Mouse (Mus musculus): Measurements from ENCODE around the gene Gba2. TPM values are rescaled to one million over a fixed set of nuclear protein-coding genes. Genes with fewer than 3 reads are reported as not detected.
"Not testable (repeated sequence)": the region's sequence is repeated elsewhere in the genome, so short reads cannot be mapped to it uniquely, and the experiment has no call there.

Gene Gba2
- total RNA-seq, 2 experiments from 2014 or later: 23.5 to 28.1 TPM

DNA sequence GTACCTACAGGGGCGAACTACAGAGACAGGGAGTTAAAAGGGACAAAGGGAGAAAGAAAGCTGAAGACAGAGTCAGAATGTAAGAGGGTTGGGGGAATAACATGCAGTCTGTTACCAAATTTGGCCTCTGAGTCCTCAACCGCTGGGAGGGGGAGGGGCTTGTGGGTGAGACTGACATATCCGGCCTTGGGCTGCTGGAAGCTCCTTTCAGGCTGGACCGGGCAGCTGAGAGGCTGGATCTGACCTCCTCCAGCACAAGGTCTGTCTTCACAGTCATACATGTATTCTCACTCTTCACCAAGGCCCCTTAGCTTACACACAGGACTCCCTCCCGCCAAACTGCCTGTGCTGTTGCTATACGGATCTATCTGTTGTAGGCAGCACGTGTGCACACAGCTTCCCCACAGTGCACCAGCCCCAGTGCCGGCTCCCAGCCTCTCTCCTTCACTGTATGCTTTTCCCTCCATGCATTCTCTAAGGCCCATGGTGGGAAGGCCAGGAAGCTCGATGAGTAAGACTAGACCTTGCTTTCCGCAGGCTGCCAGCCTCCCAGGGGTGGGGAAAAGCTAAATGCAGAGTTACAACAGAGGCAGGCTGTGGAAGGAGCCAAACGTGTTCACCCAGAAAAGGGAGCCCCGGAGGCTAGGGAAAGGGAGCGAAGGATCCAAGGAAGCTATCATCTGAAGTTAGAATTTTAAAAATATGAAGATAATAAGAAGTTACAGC lies 19.9 kb downstream of the Gba2 start:
- no peak for ATAC-seq (replicated peaks; ENCODE audit: low FRiP score, poor library complexity, severe bottlenecking)

DNA sequence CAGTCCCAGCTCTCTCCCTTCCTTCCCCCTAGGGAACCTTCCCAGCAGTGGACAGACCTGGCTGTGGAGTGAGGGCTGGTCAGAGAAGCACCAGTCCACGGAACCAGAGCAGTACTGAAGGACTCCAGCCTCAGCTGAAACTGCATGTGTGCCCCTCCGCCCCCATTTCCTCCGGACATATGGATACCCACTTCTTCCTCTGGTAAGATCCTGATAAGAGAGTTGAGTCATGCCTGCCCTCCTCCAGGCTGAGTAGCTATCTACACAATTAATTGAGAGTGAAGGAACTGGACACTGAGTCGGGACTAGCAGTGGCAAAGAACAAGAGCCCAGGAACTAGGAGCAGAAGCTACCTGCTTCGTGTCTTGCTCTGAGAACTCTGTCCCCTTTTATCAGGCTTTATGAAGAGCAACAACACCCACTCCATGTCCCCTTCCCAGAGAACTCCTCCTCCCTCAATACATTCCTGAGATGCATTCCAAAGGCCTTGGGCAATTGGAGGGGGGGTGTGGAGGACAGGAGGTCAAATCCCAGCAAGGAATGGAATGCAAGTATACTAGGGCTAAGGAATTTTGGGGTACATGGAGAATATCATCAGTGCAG lies 20.5 kb downstream of the Gba2 start:
- no peak for ATAC-seq (replicated peaks; ENCODE audit: low FRiP score, poor library complexity, severe bottlenecking)

DNA sequence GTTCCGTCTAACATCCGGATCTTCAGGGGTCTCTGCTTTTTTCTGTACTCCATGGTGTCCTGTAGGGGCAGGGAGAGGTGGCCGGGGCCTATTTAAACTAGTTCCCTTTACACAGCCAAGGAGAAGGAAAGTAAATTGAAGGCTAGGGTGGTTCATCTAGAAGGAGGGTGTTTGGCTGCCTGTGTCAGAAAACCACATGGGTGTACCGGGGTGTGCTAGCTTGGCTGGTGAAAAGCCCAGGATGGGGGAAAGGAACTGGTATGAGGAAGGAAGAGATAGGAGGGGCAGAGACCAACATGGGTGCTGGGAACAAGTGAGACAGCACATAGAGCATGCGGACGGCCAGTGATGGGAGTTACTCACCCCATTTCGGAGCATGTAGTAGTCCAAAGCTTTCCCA lies 22.7 kb downstream of the Gba2 start:
- no peak for ATAC-seq (replicated peaks; ENCODE audit: low FRiP score, poor library complexity, severe bottlenecking)

DNA sequence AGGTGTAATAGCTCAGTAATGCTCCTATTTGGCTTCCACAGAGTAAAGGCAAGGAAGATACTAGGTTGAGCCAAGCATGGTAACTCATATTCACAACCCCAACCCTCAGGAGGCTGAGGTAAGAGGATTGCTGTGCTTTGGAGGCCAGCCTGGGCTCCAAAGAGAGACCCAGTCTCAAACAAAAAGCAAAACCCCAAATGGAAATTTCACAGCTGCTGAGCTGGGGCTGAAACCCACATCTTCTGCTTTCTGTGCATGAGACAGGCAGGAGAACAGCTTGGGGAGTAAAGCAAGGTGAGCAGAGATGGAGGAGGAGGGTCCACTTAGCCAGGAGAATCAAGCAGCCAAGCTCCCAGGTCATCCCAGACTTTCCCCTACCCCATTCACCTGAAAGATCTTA lies 24.8 kb downstream of the Gba2 start:
- no peak for ATAC-seq (replicated peaks; ENCODE audit: low FRiP score, poor library complexity, severe bottlenecking)

DNA sequence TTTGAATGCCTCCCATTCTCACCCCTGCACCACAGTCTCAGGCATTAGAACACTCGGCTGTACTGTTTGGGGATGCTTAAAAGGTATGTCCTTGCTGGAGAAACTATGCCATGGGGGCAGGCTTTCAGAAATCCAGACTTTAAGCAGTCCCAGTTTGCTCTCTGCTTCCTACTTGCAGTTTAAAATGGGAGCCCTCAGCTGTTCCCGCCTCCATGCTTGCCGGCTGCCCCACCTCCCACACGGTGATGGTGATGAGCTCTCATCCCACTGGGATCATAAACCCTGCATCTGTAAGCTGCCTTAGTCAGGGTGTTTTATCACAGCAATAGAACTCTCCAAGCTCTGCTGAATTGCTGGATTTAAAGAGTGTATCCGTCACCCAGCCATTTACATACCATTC lies 26.2 kb downstream of the Gba2 start:
- no peak for ATAC-seq (replicated peaks; ENCODE audit: low FRiP score, poor library complexity, severe bottlenecking)

DNA sequence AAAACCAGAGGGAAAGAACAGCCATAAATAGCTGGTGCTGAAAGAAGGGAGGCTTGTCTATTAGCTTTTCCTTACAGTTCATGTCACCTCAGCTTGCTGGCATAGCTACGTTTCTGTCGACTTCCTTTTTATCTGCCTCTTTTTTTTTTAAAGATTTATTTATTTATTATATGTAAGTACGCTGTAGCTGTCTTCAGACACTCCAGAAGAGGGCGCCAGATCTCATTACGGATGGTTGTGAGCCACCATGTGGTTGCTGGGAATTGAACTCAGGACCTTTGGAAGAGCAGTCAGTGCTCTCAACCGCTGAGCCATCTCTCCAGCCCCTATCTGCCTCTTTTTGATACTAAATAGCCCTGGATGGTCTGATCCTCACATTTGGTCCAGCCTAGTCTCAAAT lies 26.8 kb downstream of the Gba2 start:
- not testable (repeated sequence) for ATAC-seq (replicated peaks; ENCODE audit: low FRiP score, poor library complexity, severe bottlenecking)

DNA sequence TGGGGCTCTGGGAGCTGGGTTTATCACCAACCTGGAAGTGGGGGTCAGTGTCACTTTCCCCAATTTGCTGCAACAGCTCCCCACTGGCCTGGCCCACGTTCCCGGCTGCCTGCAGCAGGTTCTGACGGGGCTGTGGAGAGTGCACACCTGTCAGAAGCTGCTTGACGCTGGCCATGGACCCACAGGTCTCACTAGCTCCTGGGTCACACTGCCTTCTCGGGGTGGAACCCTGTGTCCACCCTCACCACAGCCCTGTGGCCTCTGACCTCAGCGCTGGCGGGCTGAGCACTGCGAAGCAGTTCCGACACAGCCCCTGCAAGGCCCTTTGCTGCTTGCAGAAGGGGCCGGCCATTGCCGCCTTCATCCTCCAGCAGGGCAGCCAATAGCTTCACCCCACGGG lies 29.6 kb downstream of the Gba2 start:
- ATAC-seq (replicated peaks; ENCODE audit: low FRiP score, poor library complexity, severe bottlenecking): no peak

DNA sequence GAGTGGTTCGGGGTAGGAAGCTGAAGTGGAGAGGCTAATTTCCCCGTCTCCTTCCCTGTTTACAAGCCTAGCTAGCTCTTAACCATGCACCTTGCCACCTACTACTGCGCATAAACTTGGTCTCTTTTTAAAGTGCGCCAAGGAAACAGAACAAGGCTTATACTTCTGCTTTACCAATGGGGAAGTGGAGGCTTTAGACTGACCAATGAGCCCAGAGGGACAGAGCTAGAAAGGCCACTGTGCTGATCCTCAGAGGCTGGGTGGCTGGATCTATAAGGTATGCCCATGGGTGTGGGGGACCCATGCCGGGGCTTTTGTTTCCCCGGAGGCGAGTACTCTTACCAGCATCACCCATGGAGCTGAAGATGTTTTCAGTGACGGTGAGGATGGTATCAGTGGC lies 31.5 kb downstream of the Gba2 start:
- ATAC-seq (replicated peaks; ENCODE audit: low FRiP score, poor library complexity, severe bottlenecking): no peak

DNA sequence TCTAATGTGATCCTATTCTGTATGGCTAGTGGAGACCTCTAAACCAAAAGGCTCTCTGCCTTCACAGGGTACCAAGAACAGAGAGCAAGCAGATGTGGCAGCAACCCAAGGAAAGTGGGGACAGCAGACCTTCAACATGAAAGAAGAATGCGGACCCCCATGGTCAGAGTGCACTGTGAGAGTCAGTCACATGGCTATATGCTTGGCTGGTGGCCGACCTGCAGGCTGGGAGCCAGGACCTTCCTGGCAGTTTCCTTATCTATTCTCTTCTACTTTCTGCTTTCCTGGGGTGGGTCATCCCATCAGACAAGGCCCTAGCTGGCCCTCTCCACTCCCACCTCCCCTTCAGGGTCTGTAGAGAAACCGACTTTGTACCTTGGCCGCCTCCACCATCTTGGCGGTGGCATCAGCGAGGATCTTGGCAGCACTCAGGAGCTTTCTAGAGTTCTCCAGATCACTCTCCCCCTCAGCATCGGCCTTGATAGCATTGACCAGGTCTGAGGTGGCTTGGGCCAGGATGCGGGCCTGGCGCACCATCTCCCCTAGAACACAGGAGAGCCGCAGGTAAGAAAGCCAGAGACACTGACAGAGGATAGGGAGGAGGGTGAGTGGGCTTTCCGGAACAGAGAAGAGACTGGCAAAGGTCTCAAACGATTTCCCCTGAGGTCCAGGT lies 32.2 kb downstream of the Gba2 start:
- no peak for ATAC-seq (replicated peaks; ENCODE audit: low FRiP score, poor library complexity, severe bottlenecking)

DNA sequence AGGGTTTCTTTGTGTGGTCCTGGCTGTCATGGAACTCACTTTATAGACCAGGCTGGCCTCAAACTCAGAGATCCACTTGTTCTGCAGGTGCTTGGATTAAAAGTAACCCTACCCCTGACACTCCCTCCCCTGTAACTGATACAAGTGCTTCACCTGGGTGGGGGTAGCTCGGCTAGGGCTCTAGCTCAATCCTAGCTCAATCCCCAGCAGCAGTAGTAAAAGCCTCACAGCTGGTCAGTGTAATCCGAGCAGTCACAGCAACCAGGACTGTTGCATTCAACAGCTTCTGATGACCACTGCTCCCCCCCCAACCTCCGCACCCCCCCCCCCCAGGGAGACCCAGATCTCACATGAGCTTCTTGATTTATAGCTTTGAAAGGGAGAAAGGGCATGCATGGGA lies 36.6 kb downstream of the Gba2 start:
- no peak for ATAC-seq (replicated peaks; ENCODE audit: low FRiP score, poor library complexity, severe bottlenecking)

DNA sequence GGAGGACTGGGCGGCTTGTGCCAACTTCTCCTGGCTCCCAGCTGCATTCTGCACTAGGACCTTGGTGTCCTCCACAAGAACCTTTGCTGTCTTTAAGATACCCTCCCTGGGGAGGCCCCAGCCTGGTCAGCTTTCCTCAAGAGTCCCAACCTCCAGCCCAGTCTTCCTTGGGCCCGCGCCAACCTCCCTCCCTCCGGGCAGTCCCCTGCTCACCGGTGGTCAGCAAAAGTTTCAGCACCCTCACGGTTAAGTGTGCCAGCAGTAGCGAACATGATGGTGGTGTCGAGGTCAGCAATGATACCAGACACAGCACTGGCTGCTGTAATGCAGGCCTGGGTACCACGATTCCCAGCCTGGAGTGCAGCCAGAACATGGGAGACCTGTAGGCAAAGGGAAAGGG lies 42.6 kb downstream of the Gba2 start:
- no peak for ATAC-seq (replicated peaks; ENCODE audit: low FRiP score, poor library complexity, severe bottlenecking)

DNA sequence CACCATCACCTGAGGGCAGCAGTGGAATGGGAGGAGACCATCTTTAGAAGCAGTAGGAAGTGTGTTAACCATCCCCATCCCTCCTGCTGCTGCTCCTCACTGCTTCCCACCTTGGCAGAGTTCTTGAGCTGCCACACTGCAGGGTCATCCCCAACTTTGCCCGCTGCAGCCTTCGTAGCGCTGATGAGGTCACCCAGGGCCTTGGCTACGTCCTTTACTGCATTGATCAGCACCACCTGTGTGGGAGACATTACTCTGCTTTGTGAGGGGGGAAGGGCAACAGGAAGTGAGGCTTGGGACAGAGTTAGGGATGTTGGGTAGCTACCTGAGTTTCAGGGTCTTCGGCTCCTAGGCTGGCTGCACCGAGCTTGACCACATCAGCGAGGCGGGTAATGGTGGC lies 43.0 kb downstream of the Gba2 start:
- no peak for ATAC-seq (replicated peaks; ENCODE audit: low FRiP score, poor library complexity, severe bottlenecking)

DNA sequence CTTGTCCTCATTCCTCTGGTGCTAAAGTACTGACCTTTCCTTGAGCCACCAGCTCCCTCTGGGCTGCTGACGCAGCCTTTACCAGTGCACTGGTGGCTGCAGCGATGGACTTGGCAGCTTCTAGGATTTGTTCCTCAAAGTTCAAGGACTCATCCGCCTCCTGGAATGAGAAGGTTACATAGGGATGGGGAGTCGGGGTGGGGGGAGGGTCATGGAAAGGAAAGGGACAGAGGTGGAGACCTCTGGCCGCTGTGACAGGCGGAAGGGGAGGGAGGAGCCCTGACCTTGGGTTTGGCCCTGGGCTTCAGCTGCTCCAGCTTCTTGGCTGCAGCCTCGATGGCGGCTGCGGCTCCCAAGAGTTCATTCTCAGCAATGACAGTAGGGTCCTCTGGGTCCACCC lies 45.4 kb downstream of the Gba2 start:
- ATAC-seq (replicated peaks; ENCODE audit: low FRiP score, poor library complexity, severe bottlenecking): no peak

DNA sequence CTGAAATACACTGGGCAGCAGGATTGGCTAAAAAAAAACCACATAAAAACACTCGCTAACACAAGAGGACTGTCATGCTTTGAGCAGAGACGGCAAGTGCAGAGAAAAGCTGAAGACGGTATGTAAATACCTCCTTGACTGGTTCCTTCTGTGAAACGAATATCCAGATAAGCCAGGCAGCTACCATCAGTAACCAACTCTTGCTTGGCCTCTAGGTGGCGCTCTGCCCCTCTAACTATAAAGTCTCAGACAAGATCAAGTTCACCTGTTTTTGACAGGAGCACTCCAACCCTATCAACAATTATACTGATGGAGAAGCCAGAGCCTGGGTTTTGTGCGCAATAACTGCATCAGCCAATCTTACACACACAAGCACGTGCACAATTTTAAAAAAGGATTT lies 48.1 kb downstream of the Gba2 start:
- ATAC-seq (replicated peaks; ENCODE audit: low FRiP score, poor library complexity, severe bottlenecking): peak; percentile 80

DNA sequence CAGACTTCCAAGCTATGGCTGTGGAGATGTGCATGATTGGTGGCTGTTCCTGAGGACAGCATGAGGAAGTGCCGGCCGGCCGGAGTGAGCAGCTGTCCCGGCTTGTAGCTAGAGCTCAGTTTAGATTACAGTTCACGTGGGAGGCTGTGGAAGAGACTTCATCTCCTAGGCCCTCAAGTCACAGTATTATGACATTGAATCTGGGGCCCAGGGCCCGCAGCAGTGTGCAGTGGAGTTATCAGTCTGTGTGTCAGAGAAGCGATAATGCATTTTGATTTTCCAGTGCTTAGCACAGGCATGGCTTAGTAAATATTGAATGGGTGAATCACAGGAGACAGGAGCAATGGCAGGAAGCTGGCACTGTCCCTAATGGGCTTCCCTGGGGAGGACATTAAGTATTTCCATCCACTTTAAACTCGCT lies 48.6 kb downstream of the Gba2 start:
- no peak for ATAC-seq (replicated peaks; ENCODE audit: low FRiP score, poor library complexity, severe bottlenecking)

DNA sequence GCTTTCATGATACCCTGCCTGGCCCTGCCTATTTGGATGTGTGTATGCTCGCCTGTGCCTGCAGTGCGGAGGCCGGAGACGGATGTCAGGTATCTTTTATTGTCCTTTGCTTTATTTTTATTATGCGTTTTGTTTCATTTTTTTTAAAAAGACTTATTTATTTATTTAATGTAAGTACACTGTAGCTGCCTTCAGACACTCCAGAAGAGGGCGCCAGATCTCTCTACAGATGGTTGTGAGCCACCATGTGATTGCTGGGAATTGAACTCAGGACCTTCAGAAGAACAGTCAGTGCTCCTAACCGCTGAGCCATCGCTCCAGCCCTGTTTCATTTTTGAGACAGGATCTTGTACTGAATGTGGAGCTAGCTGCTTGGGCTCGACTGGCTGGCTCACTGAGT lies 50.2 kb downstream of the Gba2 start:
- no peak for ATAC-seq (replicated peaks; ENCODE audit: low FRiP score, poor library complexity, severe bottlenecking)

DNA sequence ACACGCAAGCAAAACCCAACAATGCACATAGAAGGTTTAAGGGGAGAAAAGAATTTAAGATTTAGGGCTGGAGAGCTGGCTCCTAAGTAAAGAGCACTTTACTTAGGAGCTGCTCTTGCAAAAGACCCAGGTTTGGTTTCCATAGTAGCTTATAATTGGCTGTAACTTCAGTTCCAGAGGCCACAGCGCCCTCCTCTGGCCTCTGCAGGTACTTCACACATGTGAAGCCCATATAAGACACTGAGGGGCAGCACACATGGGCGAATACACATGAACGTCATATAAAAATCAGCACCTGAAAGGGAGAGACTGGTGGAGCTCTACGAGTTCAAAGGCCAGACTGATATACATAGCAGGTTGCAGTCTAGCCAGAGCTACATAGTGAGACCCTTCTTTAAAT lies 50.8 kb downstream of the Gba2 start:
- no peak for ATAC-seq (replicated peaks; ENCODE audit: low FRiP score, poor library complexity, severe bottlenecking)

DNA sequence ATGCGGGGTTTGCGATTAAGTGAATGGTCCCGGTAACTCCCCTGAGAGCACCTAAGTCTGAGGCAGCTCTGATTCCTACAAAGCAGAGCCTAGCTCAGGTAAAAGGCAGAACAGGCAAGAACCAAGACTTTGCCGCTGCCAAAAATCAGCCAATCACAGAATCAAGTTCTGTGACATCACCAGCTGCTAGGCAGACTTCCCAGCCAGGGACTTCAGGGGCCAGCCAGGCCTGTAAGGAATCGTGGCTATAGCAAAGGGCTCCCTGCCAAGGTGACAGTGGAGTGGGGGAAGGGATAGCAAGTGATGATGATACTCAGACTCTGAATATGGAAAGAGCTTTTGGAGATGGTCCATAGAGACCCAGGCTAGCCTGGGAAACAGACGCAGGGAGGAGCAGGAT lies 58.7 kb downstream of the Gba2 start:
- ATAC-seq (replicated peaks; ENCODE audit: low FRiP score, poor library complexity, severe bottlenecking): no peak; the same call in 1 of the 2 replicates

DNA sequence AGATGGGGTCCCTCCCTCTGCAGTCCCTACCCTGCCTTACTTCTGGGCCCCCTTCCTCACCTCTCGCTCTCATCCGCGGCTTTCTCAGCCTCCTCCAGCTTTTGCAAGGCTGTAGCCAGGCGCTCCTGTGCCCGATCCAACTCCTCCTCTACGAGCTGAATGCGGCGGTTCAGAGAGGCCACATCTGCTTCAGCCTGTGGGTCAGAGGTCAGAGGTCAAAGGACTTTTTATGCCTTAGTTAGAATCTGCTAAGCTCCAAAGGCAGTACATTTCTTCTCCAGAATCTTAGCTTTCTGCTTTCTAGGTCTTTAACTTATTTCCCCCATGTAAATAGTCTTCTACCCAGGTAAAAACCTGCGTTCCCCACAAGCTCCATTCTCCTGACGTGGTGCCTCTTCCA lies 59.1 kb downstream of the Gba2 start:
- ATAC-seq (replicated peaks; ENCODE audit: low FRiP score, poor library complexity, severe bottlenecking): no peak

Measured in erythroid progenitor cell, adult 5-6 weeks (primary cell).